Mouse (Mus musculus): ENCODE results near the gene Scyl1. TPM values are rescaled to one million over a fixed set of nuclear protein-coding genes. Genes with fewer than 3 reads are reported as not detected.
"Not testable (repeated sequence)": the region's sequence is repeated elsewhere in the genome, so short reads cannot be mapped to it uniquely, and the experiment has no call there.

Scyl1 gene
- 82.9 and 85.3 TPM in 2 replicates for polyA plus RNA-seq (2015; fragmentation: Nextera tagmentation; extraction: Ambion mirVana)

- H3K4me2 ChIP-seq (replicated peaks; ENCODE audit: low read depth, low read length) = peak within 1 kb of the TSS; percentile 88
- H3K4me3 ChIP-seq (ENCODE audit: low read length) = peak within 1 kb of the TSS; percentile 68
Observed at GRCm38 (mm10) chr19:5770925-5771860, at the start of gene Scyl1. TSS of gene Scyl1 (minus strand) at chr19:5771419.

GRCm38 (mm10) chr19:5819549-5819948 lies 48.3 kb upstream of the Scyl1 start:
- ATAC-seq (ENCODE audit: low FRiP score, low TSS enrichment) = no peak; the same call in 1 of the 2 replicates
- H3K36me3 ChIP-seq (ENCODE audit: insufficient read depth, low read length) = no peaks in the 10 kb centered on the region
- peak overlapping the region; percentile 74; the same call in 1 of the 2 replicates for H3K27ac ChIP-seq (ENCODE audit: low read length)
- no peaks in the 10 kb centered on the region for H3K9me3 ChIP-seq (ENCODE audit: low read length)
- 0 out of 2 replicates have a peak overlapping the region, but pooled peaks have one; percentile 25 for H3K9ac ChIP-seq (replicated peaks; ENCODE audit: low read length)
- H3K4me3 ChIP-seq (ENCODE audit: low read length) = no peak overlapping the region
- 40% methylated on average over 12 of the region's 12 CpGs for WGBS
- no peaks in the 10 kb centered on the region for H3K27me3 ChIP-seq (ENCODE audit: insufficient read depth, low read length)
- peaks cover 62% of the 10 kb centered on the region for H3K4me1 ChIP-seq (ENCODE audit: insufficient read depth, low read length)
- no peak overlapping the region for H3K4me2 ChIP-seq (replicated peaks; ENCODE audit: low read depth, low read length)

More at GRCm38 (mm10) chr19:5770925-5771860, at the start of gene Scyl1:
- Histone ChIP-seq H3K9ac (replicated peaks; ENCODE audit: low read length) (peak within 1 kb of the TSS; percentile 98), H3K27me3 (ENCODE audit: insufficient read depth, low read length) (no peaks in the 10 kb centered on the region), H3K9me3 (ENCODE audit: low read length) (no peaks in the 10 kb centered on the region), H3K27ac (ENCODE audit: low read length) (peak within 1 kb of the TSS; percentile 89), H3K4me1 (ENCODE audit: insufficient read depth, low read length) (peaks cover 11% of the 10 kb centered on the region), H3K36me3 (ENCODE audit: insufficient read depth, low read length) (peaks cover 15% of the 10 kb centered on the region)
- peak; percentile 96 for ATAC-seq (ENCODE audit: low FRiP score, low TSS enrichment)
- 1% methylated on average over 64 of the region's 64 CpGs for WGBS

- no peaks in the 10 kb centered on the region for H3K27me3 ChIP-seq (ENCODE audit: insufficient read depth, low read length)
- H3K27ac ChIP-seq (ENCODE audit: low read length) = peak overlapping the region; percentile 97
- H3K4me2 ChIP-seq (replicated peaks; ENCODE audit: low read depth, low read length) = peak overlapping the region; percentile 56; the same call in 1 of the 2 replicates
- no peaks in the 10 kb centered on the region for H3K9me3 ChIP-seq (ENCODE audit: low read length)
- peaks cover 52% of the 10 kb centered on the region for H3K4me1 ChIP-seq (ENCODE audit: insufficient read depth, low read length)
- peak overlapping the region; percentile 76; the same call in 1 of the 2 replicates for H3K9ac ChIP-seq (replicated peaks; ENCODE audit: low read length)
- H3K4me3 ChIP-seq (ENCODE audit: low read length) = no peak overlapping the region
- no peak for ATAC-seq (ENCODE audit: low FRiP score, low TSS enrichment)
- WGBS = 67% methylated on average over 6 of the region's 6 CpGs
- no peaks in the 10 kb centered on the region for H3K36me3 ChIP-seq (ENCODE audit: insufficient read depth, low read length)
Observed at GRCm38 (mm10) chr19:5818590-5818977, 47.4 kb upstream of the Scyl1 start.

GRCm38 (mm10) chr19:5817703-5818589 lies 46.7 kb upstream of the Scyl1 start:
- Histone ChIP-seq H3K9ac (replicated peaks; ENCODE audit: low read length) (peak overlapping the region; percentile 76), H3K4me2 (replicated peaks; ENCODE audit: low read depth, low read length) (peak overlapping the region; percentile 56), H3K27me3 (ENCODE audit: insufficient read depth, low read length) (no peaks in the 10 kb centered on the region), H3K4me3 (ENCODE audit: low read length) (peak overlapping the region; percentile 37), H3K4me1 (ENCODE audit: insufficient read depth, low read length) (peaks cover 46% of the 10 kb centered on the region), H3K9me3 (ENCODE audit: low read length) (no peaks in the 10 kb centered on the region), H3K27ac (ENCODE audit: low read length) (peak overlapping the region; percentile 97), H3K36me3 (ENCODE audit: insufficient read depth, low read length) (no peaks in the 10 kb centered on the region)
- 11% methylated on average over 21 of the region's 21 CpGs for WGBS
- ATAC-seq (ENCODE audit: low FRiP score, low TSS enrichment) = peak; percentile 71

- 58% methylated on average over 4 of the region's 4 CpGs for WGBS
- no peaks in the 10 kb centered on the region for H3K27me3 ChIP-seq (ENCODE audit: insufficient read depth, low read length)
- ATAC-seq (ENCODE audit: low FRiP score, low TSS enrichment) = peak; percentile 58
- H3K36me3 ChIP-seq (ENCODE audit: insufficient read depth, low read length) = no peaks in the 10 kb centered on the region
- no peak overlapping the region for H3K4me3 ChIP-seq (ENCODE audit: low read length)
- H3K4me2 ChIP-seq (replicated peaks; ENCODE audit: low read depth, low read length) = no peak overlapping the region
- H3K27ac ChIP-seq (ENCODE audit: low read length) = no peak overlapping the region
- no peaks in the 10 kb centered on the region for H3K9me3 ChIP-seq (ENCODE audit: low read length)
- H3K9ac ChIP-seq (replicated peaks; ENCODE audit: low read length) = no peak overlapping the region
- H3K4me1 ChIP-seq (ENCODE audit: insufficient read depth, low read length) = peaks cover 50% of the 10 kb centered on the region
Observed at GRCm38 (mm10) chr19:5815928-5816327, 44.7 kb upstream of the Scyl1 start.

- Histone ChIP-seq H3K27me3 (ENCODE audit: insufficient read depth, low read length) (no peaks in the 10 kb centered on the region), H3K27ac (ENCODE audit: low read length) (no peak overlapping the region), H3K9me3 (ENCODE audit: low read length) (no peaks in the 10 kb centered on the region), H3K4me1 (ENCODE audit: insufficient read depth, low read length) (peaks cover 58% of the 10 kb centered on the region), H3K9ac (replicated peaks; ENCODE audit: low read length) (no peak overlapping the region), H3K4me3 (ENCODE audit: low read length) (no peak overlapping the region), H3K36me3 (ENCODE audit: insufficient read depth, low read length) (no peaks in the 10 kb centered on the region), H3K4me2 (replicated peaks; ENCODE audit: low read depth, low read length) (no peak overlapping the region)
- WGBS = 78% methylated on average over 7 of the region's 7 CpGs
- ATAC-seq (ENCODE audit: low FRiP score, low TSS enrichment) = no peak
Observed at GRCm38 (mm10) chr19:5815010-5815409, 43.8 kb upstream of the Scyl1 start.

- not testable (repeated sequence) for H3K9ac ChIP-seq (replicated peaks; ENCODE audit: low read length); H3K36me3 ChIP-seq (ENCODE audit: insufficient read depth, low read length); H3K27me3 ChIP-seq (ENCODE audit: insufficient read depth, low read length); H3K27ac ChIP-seq (ENCODE audit: low read length); H3K9me3 ChIP-seq (ENCODE audit: low read length); H3K4me3 ChIP-seq (ENCODE audit: low read length); ATAC-seq (ENCODE audit: low FRiP score, low TSS enrichment); H3K4me2 ChIP-seq (replicated peaks; ENCODE audit: low read depth, low read length)
- WGBS = 57% methylated on average over 1 of the region's 1 CpGs
- peaks cover 56% of the 10 kb centered on the region for H3K4me1 ChIP-seq (ENCODE audit: insufficient read depth, low read length)
Observed at GRCm38 (mm10) chr19:5814048-5814447, 42.8 kb upstream of the Scyl1 start.

- Histone ChIP-seq H3K9me3 (ENCODE audit: low read length) (no peaks in the 10 kb centered on the region), H3K27me3 (ENCODE audit: insufficient read depth, low read length) (no peaks in the 10 kb centered on the region), H3K27ac (ENCODE audit: low read length) (no peak overlapping the region), H3K4me1 (ENCODE audit: insufficient read depth, low read length) (peaks cover 54% of the 10 kb centered on the region), H3K9ac (replicated peaks; ENCODE audit: low read length) (no peak overlapping the region), H3K4me3 (ENCODE audit: low read length) (no peak overlapping the region), H3K36me3 (ENCODE audit: insufficient read depth, low read length) (no peaks in the 10 kb centered on the region), H3K4me2 (replicated peaks; ENCODE audit: low read depth, low read length) (no peak overlapping the region)
- 92% methylated on average over 3 of the region's 3 CpGs for WGBS
- ATAC-seq (ENCODE audit: low FRiP score, low TSS enrichment) = no peak
Observed at GRCm38 (mm10) chr19:5813567-5813966, 42.3 kb upstream of the Scyl1 start.

- Histone ChIP-seq H3K36me3 (ENCODE audit: insufficient read depth, low read length) (no peaks in the 10 kb centered on the region), H3K27ac (ENCODE audit: low read length) (peak overlapping the region; percentile 59), H3K9ac (replicated peaks; ENCODE audit: low read length) (no peak overlapping the region), H3K4me3 (ENCODE audit: low read length) (no peak overlapping the region), H3K27me3 (ENCODE audit: insufficient read depth, low read length) (no peaks in the 10 kb centered on the region), H3K4me2 (replicated peaks; ENCODE audit: low read depth, low read length) (no peak overlapping the region), H3K9me3 (ENCODE audit: low read length) (no peaks in the 10 kb centered on the region), H3K4me1 (ENCODE audit: insufficient read depth, low read length) (peaks cover 55% of the 10 kb centered on the region)
- 49% methylated on average over 7 of the region's 7 CpGs for WGBS
- ATAC-seq (ENCODE audit: low FRiP score, low TSS enrichment) = peak; percentile 62
Observed at GRCm38 (mm10) chr19:5811771-5812504, 40.7 kb upstream of the Scyl1 start.
